Mouse (Mus musculus) G1E (cell line): ENCODE data around the gene Tgm1. TPM values are rescaled to one million over a fixed set of nuclear protein-coding genes. Genes with fewer than 3 reads are reported as not detected.
A peak's percentile ranks its signal among the peaks of the same experiment; 100 is the strongest.

Experiments used
- ATAC-seq: 2 replicates; pipeline ENCODE4 v1.8.0; 2016; ENCODE audit warnings: mild to moderate bottlenecking; ENCODE audit not compliant: insufficient number of reproducible peaks, poor library complexity, low FRiP score, severe bottlenecking; ENCODE audit errors: extremely low read depth
- DNase-seq: peaks from one replicate; pipeline ENCODE4 v3.0.0; 2012; ENCODE audit warnings: low spot score
- H3K27me3 ChIP-seq: 2 replicates; pipeline ENCODE4 v1.6.1; 2012; ENCODE audit warnings: mild to moderate bottlenecking, low read length, inconsistent platforms; ENCODE audit not compliant: insufficient read depth
- H3K36me3 ChIP-seq: replicated peaks from 2 replicates; pipeline ENCODE3; 2012; ENCODE audit warnings: mild to moderate bottlenecking, inconsistent platforms
- H3K4me1 ChIP-seq: 2 replicates; pipeline ENCODE4 v1.6.1; 2012; ENCODE audit warnings: low read depth, low read length, inconsistent platforms, mixed read lengths; ENCODE audit not compliant: insufficient read depth
- H3K4me3 ChIP-seq: 2 replicates; pipeline ENCODE4 v1.5.1; 2012; ENCODE audit warnings: low read depth, mild to moderate bottlenecking, inconsistent platforms, low read length, moderate library complexity, mixed read lengths
- H3K9me3 ChIP-seq: replicated peaks from 2 replicates; pipeline ENCODE4 v1.6.1; 2012; ENCODE audit warnings: inconsistent platforms
- CTCF ChIP-seq: IDR thresholded peaks from 2 replicates; pipeline ENCODE4 v1.5.1; 2012; ENCODE audit warnings: low read depth, low read length, inconsistent platforms, mixed read lengths
- GATA1 ChIP-seq: IDR thresholded peaks from 2 replicates; pipeline ENCODE4 v1.6.1; 2012; ENCODE audit warnings: borderline replicate concordance, low read length, inconsistent platforms, mixed read lengths
- GATA2 ChIP-seq: IDR thresholded peaks from 2 replicates; pipeline ENCODE4 v1.6.1; 2012; ENCODE audit warnings: low read depth, low read length, inconsistent platforms, borderline replicate concordance
- POLR2AphosphoS5 ChIP-seq: IDR thresholded peaks from 2 replicates; pipeline ENCODE4 v1.6.1; 2012; ENCODE audit warnings: low read depth, low read length, inconsistent platforms; ENCODE audit not compliant: insufficient replicate concordance
- TAL1 ChIP-seq: conservative IDR thresholded peaks from 2 replicates; pipeline ENCODE4 v1.6.1; 2012; ENCODE audit warnings: low read depth, low read length, inconsistent platforms, mixed read lengths
- polyA plus RNA-seq: library from polyadenylated mRNA; stranded (reverse); fragments of >175 nt; gene quantifications from 2 replicates; pipeline ENCODE4 v1.2.3, GENCODE M21; 2012
- total RNA-seq, 2 experiments: library from RNA; stranded (forward) in 1 of 2; stranded (reverse) in 1 of 2; fragments of 200-1000 nt in 1 of 2; fragments of >200 nt in 1 of 2; fragmentation: Nextera tagmentation in 1 of 2; gene quantifications; 2 replicates each; pipeline ENCODE4 v1.2.3; 2014 to 2017

The Tgm1 gene
- total and polyA plus RNA-seq, 3 experiments = 10.5 to 26.6 (median 11.7) TPM

GRCm38 (mm10) chr14:55727889-55728685 lies 14.4 kb upstream of the Tgm1 start:
- H3K4me1 ChIP-seq = peaks cover 62% of the 10 kb centered on the region
- ATAC-seq = no peak
- DNase-seq = no peak

GRCm38 (mm10) chr14:55726261-55726660 lies 12.5 kb upstream of the Tgm1 start:
- Histone ChIP-seq H3K4me1 (peaks cover 76% of the 10 kb centered on the region), H3K9me3 (no peaks in the 10 kb centered on the region), H3K36me3 (no peaks in the 10 kb centered on the region), H3K27me3 (peaks cover 23% of the 10 kb centered on the region), H3K4me3 (no peak overlapping the region)
- ATAC-seq = no peak
- DNase-seq = no peak
- TF ChIP-seq CTCF = no peak
- TF ChIP-seq TAL1 = no peak
- no peak for TF ChIP-seq POLR2AphosphoS5
- TF ChIP-seq GATA2 = no peak
- no peak for TF ChIP-seq GATA1

More at GRCm38 (mm10) chr14:55727889-55728685, 14.4 kb upstream of the Tgm1 start:
- H3K4me3 ChIP-seq = no peak overlapping the region
- TF ChIP-seq TAL1 = no peak
- no peak for TF ChIP-seq POLR2AphosphoS5
- TF ChIP-seq GATA1 = no peak
- H3K27me3 ChIP-seq = peaks cover 23% of the 10 kb centered on the region
- no peaks in the 10 kb centered on the region for H3K9me3 ChIP-seq
- H3K36me3 ChIP-seq = no peaks in the 10 kb centered on the region

- peak; percentile 63 for ATAC-seq
- TF ChIP-seq TAL1 (peak; percentile 76), POLR2AphosphoS5 (no peak), CTCF (no peak)
- Histone ChIP-seq H3K27me3 (peaks cover 15% of the 10 kb centered on the region), H3K4me1 (peaks cover 78% of the 10 kb centered on the region), H3K9me3 (no peaks in the 10 kb centered on the region), H3K4me3 (no peak overlapping the region), H3K36me3 (peaks cover 18% of the 10 kb centered on the region)
- DNase-seq = peak; percentile 46
Observed at GRCm38 (mm10) chr14:55724411-55724871, 10.7 kb upstream of the Tgm1 start.

GRCm38 (mm10) chr14:55723433-55723832 lies 9.7 kb upstream of the Tgm1 start:
- Histone ChIP-seq H3K9me3 (no peaks in the 10 kb centered on the region), H3K36me3 (peaks cover 28% of the 10 kb centered on the region), H3K4me3 (no peak overlapping the region), H3K27me3 (peaks cover 14% of the 10 kb centered on the region), H3K4me1 (peaks cover 69% of the 10 kb centered on the region)
- DNase-seq (no peak), ATAC-seq (no peak)
- no peak for TF ChIP-seq TAL1
- TF ChIP-seq POLR2AphosphoS5 = no peak
- TF ChIP-seq GATA1 = no peak
- no peak for TF ChIP-seq GATA2
- TF ChIP-seq CTCF = no peak

GRCm38 (mm10) chr14:55722438-55722945 lies 8.8 kb upstream of the Tgm1 start:
- no peak for ATAC-seq
- TF ChIP-seq CTCF (no peak), GATA1 (no peak), POLR2AphosphoS5 (no peak), TAL1 (no peak), GATA2 (no peak)

GRCm38 (mm10) chr14:55721700-55722437 lies 8.1 kb upstream of the Tgm1 start, which contains the start of gene Rabggta:
Rabggta (minus strand) TSS chr14:55722263.
- peak; percentile 77 for TF ChIP-seq CTCF
- no peak for TF ChIP-seq GATA2
- Histone ChIP-seq H3K4me1 (peaks cover 63% of the 10 kb centered on the region), H3K4me3 (peak within 1 kb of the TSS; percentile 88), H3K9me3 (no peaks in the 10 kb centered on the region), H3K36me3 (peaks cover 43% of the 10 kb centered on the region), H3K27me3 (no peaks in the 10 kb centered on the region)
- ATAC-seq = peak; percentile 64; the same call in 1 of the 2 replicates
- peak; percentile 84 for DNase-seq

More at GRCm38 (mm10) chr14:55722438-55722945, 8.8 kb upstream of the Tgm1 start:
- Histone ChIP-seq H3K4me3 (peak overlapping the region; percentile 88), H3K36me3 (peaks cover 37% of the 10 kb centered on the region), H3K9me3 (no peaks in the 10 kb centered on the region), H3K4me1 (peaks cover 62% of the 10 kb centered on the region), H3K27me3 (0 out of 2 replicates have a peak, but pooled peaks cover 6% of the 10 kb centered on the region)
- no peak for DNase-seq
